Mouse (Mus musculus): ENCODE data around the gene Klf1. TPM values are rescaled to one million over a fixed set of nuclear protein-coding genes. Genes with fewer than 3 reads are reported as not detected.
A peak's percentile ranks its signal among the peaks of the same experiment; 100 is the strongest.

The Klf1 gene
- polyA plus RNA-seq, 1 experiment from 2014 or later: 1.1 TPM

- Histone ChIP-seq H3K27me3 (ENCODE audit: insufficient read depth, low read length) (peaks cover 13% of the 10 kb centered on the region), H3K4me3 (replicated peaks; ENCODE audit: low read depth, low read length) (no peak overlapping the region), H3K9ac (ENCODE audit: low read depth, low read length) (no peak overlapping the region), H3K9me3 (replicated peaks; ENCODE audit: low read length) (no peaks in the 10 kb centered on the region), H3K4me2 (ENCODE audit: low read length) (no peak overlapping the region), H3K36me3 (ENCODE audit: insufficient read depth, low read length) (no peaks in the 10 kb centered on the region), H3K4me1 (replicated peaks; ENCODE audit: insufficient read depth, low read length) (0 out of 2 replicates have a peak, but pooled peaks cover 4% of the 10 kb centered on the region), H3K27ac (no peak overlapping the region)
- DNase-seq (ENCODE audit: low spot score) (no peak), ATAC-seq (replicated peaks; ENCODE audit: low FRiP score, low read depth) (no peak)
- WGBS: 80% methylated on average over 1 of the region's 1 CpGs
- TF ChIP-seq CTCF (IDR thresholded peaks at IDR 0.05; ENCODE audit: low read depth): no peak
These were observed 25.8 kb downstream of the Klf1 start for GRCm38 (mm10) chr8:84927513-84927912.

- Histone ChIP-seq H3K27me3 (ENCODE audit: insufficient read depth, low read length) (peaks cover 15% of the 10 kb centered on the region), H3K4me3 (replicated peaks; ENCODE audit: low read depth, low read length) (peak overlapping the region; percentile 22), H3K4me2 (ENCODE audit: low read length) (peak overlapping the region; percentile 64), H3K27ac (no peak overlapping the region), H3K9ac (ENCODE audit: low read depth, low read length) (no peak overlapping the region), H3K9me3 (replicated peaks; ENCODE audit: low read length) (no peaks in the 10 kb centered on the region), H3K4me1 (replicated peaks; ENCODE audit: insufficient read depth, low read length) (0 out of 2 replicates have a peak, but pooled peaks cover 4% of the 10 kb centered on the region), H3K36me3 (ENCODE audit: insufficient read depth, low read length) (no peaks in the 10 kb centered on the region)
- peak; percentile 73 for TF ChIP-seq CTCF (IDR thresholded peaks at IDR 0.05; ENCODE audit: low read depth)
- ATAC-seq (replicated peaks; ENCODE audit: low FRiP score, low read depth): peak; percentile 59; the same call in 1 of the 2 replicates
- DNase-seq (ENCODE audit: low spot score): peak; percentile 71
- 1% methylated on average over 52 of the region's 52 CpGs for WGBS
These were observed 27.0 kb downstream of the Klf1 start for GRCm38 (mm10) chr8:84928456-84929306.

- Histone ChIP-seq H3K4me2 (ENCODE audit: low read length) (no peak overlapping the region), H3K4me3 (replicated peaks; ENCODE audit: low read depth, low read length) (no peak overlapping the region), H3K9me3 (replicated peaks; ENCODE audit: low read length) (no peaks in the 10 kb centered on the region), H3K27me3 (ENCODE audit: insufficient read depth, low read length) (peaks cover 32% of the 10 kb centered on the region), H3K27ac (no peak overlapping the region), H3K9ac (ENCODE audit: low read depth, low read length) (no peak overlapping the region), H3K36me3 (ENCODE audit: insufficient read depth, low read length) (no peaks in the 10 kb centered on the region), H3K4me1 (replicated peaks; ENCODE audit: insufficient read depth, low read length) (0 out of 2 replicates have a peak, but pooled peaks cover 4% of the 10 kb centered on the region)
- WGBS: 83% methylated on average over 13 of the region's 13 CpGs
- no peak for ATAC-seq (replicated peaks; ENCODE audit: low FRiP score, low read depth)
- DNase-seq (ENCODE audit: low spot score): no peak
- no peak for TF ChIP-seq CTCF (IDR thresholded peaks at IDR 0.05; ENCODE audit: low read depth)
These were observed 28.9 kb downstream of the Klf1 start for GRCm38 (mm10) chr8:84930582-84930981.

GRCm38 (mm10) chr8:84933767-84934559 lies 32.2 kb downstream of the Klf1 start:
- ATAC-seq (replicated peaks; ENCODE audit: low FRiP score, low read depth): no peak
- WGBS: 72% methylated on average over 16 of the region's 16 CpGs
- peaks cover 7% of the 10 kb centered on the region; the same call in 1 of the 2 replicates for H3K4me1 ChIP-seq (replicated peaks; ENCODE audit: insufficient read depth, low read length)
- no peaks in the 10 kb centered on the region for H3K9me3 ChIP-seq (replicated peaks; ENCODE audit: low read length)
- H3K9ac ChIP-seq (ENCODE audit: low read depth, low read length): no peak overlapping the region
- peaks cover 56% of the 10 kb centered on the region for H3K27me3 ChIP-seq (ENCODE audit: insufficient read depth, low read length)
- no peak overlapping the region for H3K4me3 ChIP-seq (replicated peaks; ENCODE audit: low read depth, low read length)
- no peaks in the 10 kb centered on the region for H3K36me3 ChIP-seq (ENCODE audit: insufficient read depth, low read length)
- no peak for DNase-seq (ENCODE audit: low spot score)
- H3K4me2 ChIP-seq (ENCODE audit: low read length): no peak overlapping the region
- no peak for TF ChIP-seq CTCF (IDR thresholded peaks at IDR 0.05; ENCODE audit: low read depth)
- H3K27ac ChIP-seq: no peak overlapping the region

- under 1% methylated on average over 15 of the region's 15 CpGs for WGBS
- Histone ChIP-seq H3K36me3 (ENCODE audit: insufficient read depth, low read length) (no peaks in the 10 kb centered on the region), H3K4me3 (replicated peaks; ENCODE audit: low read depth, low read length) (no peak overlapping the region), H3K4me1 (replicated peaks; ENCODE audit: insufficient read depth, low read length) (peaks cover 5% of the 10 kb centered on the region; the same call in 1 of the 2 replicates), H3K4me2 (ENCODE audit: low read length) (peak overlapping the region; percentile 1; the same call in 1 of the 2 replicates), H3K27ac (no peak overlapping the region), H3K27me3 (ENCODE audit: insufficient read depth, low read length) (peaks cover 52% of the 10 kb centered on the region), H3K9ac (ENCODE audit: low read depth, low read length) (no peak overlapping the region), H3K9me3 (replicated peaks; ENCODE audit: low read length) (no peaks in the 10 kb centered on the region)
- DNase-seq (ENCODE audit: low spot score) (peak; percentile 54), ATAC-seq (replicated peaks; ENCODE audit: low FRiP score, low read depth) (peak; percentile 52; the same call in 1 of the 2 replicates)
- no peak for TF ChIP-seq CTCF (IDR thresholded peaks at IDR 0.05; ENCODE audit: low read depth)
These were observed 33.1 kb downstream of the Klf1 start for GRCm38 (mm10) chr8:84934860-84935259.

GRCm38 (mm10) chr8:84935489-84935888 lies 33.8 kb downstream of the Klf1 start:
- ATAC-seq (replicated peaks; ENCODE audit: low FRiP score, low read depth) (no peak; the same call in 1 of the 2 replicates), DNase-seq (ENCODE audit: low spot score) (no peak)
- no peak overlapping the region for H3K9ac ChIP-seq (ENCODE audit: low read depth, low read length)
- H3K27me3 ChIP-seq (ENCODE audit: insufficient read depth, low read length): peaks cover 46% of the 10 kb centered on the region
- H3K36me3 ChIP-seq (ENCODE audit: insufficient read depth, low read length): no peaks in the 10 kb centered on the region
- H3K9me3 ChIP-seq (replicated peaks; ENCODE audit: low read length): no peaks in the 10 kb centered on the region
- no peak for TF ChIP-seq CTCF (IDR thresholded peaks at IDR 0.05; ENCODE audit: low read depth)
- 6% methylated on average over 14 of the region's 14 CpGs for WGBS
- no peak overlapping the region for H3K4me2 ChIP-seq (ENCODE audit: low read length)
- H3K27ac ChIP-seq: no peak overlapping the region
- peaks cover 5% of the 10 kb centered on the region; the same call in 1 of the 2 replicates for H3K4me1 ChIP-seq (replicated peaks; ENCODE audit: insufficient read depth, low read length)
- H3K4me3 ChIP-seq (replicated peaks; ENCODE audit: low read depth, low read length): no peak overlapping the region
